Mouse (Mus musculus): ENCODE measurements around the gene Galr2. TPM values are rescaled to one million over a fixed set of nuclear protein-coding genes. Genes with fewer than 3 reads are reported as not detected.

Galr2 gene
- polyA plus RNA-seq, 1 experiment from 2014 or later = 0.18 TPM

DNA sequence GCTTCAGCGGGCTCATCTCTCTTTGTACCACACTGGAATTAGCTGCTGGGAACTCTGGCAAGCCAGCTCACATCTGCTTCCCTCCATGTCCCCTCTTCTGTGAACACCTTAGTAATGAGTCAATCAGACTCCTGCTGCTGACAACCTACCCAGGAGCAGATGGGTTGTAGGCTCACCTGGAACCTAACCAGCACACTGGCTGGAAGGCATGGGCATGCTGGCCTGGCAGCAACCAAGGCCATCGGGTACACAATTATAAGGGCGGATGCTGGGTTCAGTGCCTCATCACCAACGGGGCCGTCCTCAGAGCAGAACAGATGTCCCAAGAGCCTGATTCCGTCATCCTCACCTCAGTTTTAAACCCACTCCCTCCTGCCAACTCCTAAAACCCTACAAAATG is 17.9 kb downstream of the Galr2 start:
- Histone ChIP-seq H3K4me2 (ENCODE audit: low read length) (no peak overlapping the region), H3K36me3 (ENCODE audit: insufficient read depth, low read length) (peaks cover 45% of the 10 kb centered on the region), H3K27me3 (ENCODE audit: insufficient read depth, low read length) (no peaks in the 10 kb centered on the region), H3K4me3 (replicated peaks; ENCODE audit: low read depth, low read length) (no peak overlapping the region), H3K27ac (no peak overlapping the region), H3K9ac (ENCODE audit: low read depth, low read length) (no peak overlapping the region), H3K4me1 (replicated peaks; ENCODE audit: insufficient read depth, low read length) (no peaks in the 10 kb centered on the region), H3K9me3 (replicated peaks; ENCODE audit: low read length) (no peaks in the 10 kb centered on the region)
- no peak for DNase-seq (ENCODE audit: low spot score)
- no peak for ATAC-seq (replicated peaks; ENCODE audit: low FRiP score, low read depth)
- WGBS = 92% methylated on average over 6 of the region's 6 CpGs
- no peak for TF ChIP-seq CTCF (IDR thresholded peaks at IDR 0.05; ENCODE audit: low read depth)

DNA sequence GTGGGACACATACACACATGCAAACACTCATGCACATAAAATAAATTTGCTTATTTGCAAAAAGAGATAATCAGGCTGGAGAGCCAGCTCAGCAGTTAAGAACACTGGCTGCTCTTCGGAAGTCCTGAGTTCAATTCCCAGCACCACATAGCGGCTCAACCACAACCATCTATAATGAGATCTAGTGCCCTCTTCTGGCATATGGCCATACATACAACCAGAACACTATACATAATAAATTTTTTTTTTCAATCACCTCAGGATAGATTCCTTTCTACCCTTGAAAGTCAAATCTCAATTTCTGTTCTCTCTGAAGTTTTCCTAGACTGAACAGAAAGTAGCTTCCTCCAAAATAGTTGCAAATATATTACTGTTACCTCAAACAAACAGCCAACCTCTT is 24.7 kb downstream of the Galr2 start:
- Histone ChIP-seq H3K4me2 (ENCODE audit: low read length) (peak overlapping the region; percentile 89), H3K9ac (ENCODE audit: low read depth, low read length) (no peak overlapping the region; the same call in 1 of the 2 replicates), H3K9me3 (replicated peaks; ENCODE audit: low read length) (no peaks in the 10 kb centered on the region), H3K27ac (no peak overlapping the region), H3K4me3 (replicated peaks; ENCODE audit: low read depth, low read length) (peak overlapping the region; percentile 69; the same call in 1 of the 2 replicates), H3K27me3 (ENCODE audit: insufficient read depth, low read length) (no peaks in the 10 kb centered on the region), H3K36me3 (ENCODE audit: insufficient read depth, low read length) (peaks cover 21% of the 10 kb centered on the region), H3K4me1 (replicated peaks; ENCODE audit: insufficient read depth, low read length) (0 out of 2 replicates have a peak, but pooled peaks cover 6% of the 10 kb centered on the region)
- ATAC-seq (replicated peaks; ENCODE audit: low FRiP score, low read depth) = no peak
- peak; percentile 21; the same call in 1 of the 2 replicates for TF ChIP-seq CTCF (IDR thresholded peaks at IDR 0.05; ENCODE audit: low read depth)
- DNase-seq (ENCODE audit: low spot score) = no peak
- WGBS = 100% methylated on average over 2 of the region's 2 CpGs

DNA sequence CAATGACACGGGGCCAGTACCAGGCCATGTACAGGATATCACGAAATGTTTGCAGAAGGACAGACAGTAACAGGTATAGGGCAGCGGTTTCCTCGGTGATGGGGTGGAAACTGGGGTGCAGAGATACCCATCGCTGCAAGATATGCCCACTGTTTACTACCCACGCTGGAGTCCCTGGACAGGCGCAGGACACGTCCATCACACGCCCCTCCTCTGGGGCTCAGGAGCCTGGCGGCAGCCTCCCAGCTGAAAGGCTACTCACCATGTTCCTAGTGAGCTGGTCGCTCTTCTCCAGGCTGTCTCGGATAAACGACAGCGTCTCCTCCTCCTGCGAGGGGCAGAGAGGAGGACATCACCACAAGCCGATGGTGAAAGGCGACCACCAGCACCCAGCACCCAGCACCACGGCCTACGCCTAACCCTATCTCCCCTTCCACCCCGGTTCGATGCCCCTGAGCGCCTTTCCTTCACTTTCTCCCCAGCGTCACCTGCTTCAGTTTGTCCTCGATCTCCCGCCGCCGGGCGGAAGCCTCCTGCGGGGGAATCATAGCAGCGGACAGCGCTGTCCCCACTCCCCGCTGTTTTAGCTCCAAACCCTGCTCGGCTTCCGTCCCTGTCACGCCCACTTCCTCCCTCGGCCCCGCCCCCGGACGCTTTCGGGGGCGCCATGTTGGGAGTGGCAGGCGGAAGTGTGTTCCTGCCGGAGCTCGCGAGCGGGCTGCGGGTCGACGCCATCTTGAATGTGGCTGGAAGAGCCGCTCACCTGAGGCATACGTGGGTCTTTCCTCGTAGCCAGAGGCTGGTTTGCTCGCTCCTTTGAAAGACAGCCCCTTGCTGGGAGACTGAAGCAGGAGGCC is 25.6 kb downstream of the Galr2 start:
- Histone ChIP-seq H3K36me3 (ENCODE audit: insufficient read depth, low read length) (peaks cover 18% of the 10 kb centered on the region), H3K9ac (ENCODE audit: low read depth, low read length) (peak overlapping the region; percentile 83), H3K4me3 (replicated peaks; ENCODE audit: low read depth, low read length) (peak overlapping the region; percentile 69), H3K27ac (peak overlapping the region; percentile 26; the same call in 1 of the 2 replicates), H3K4me1 (replicated peaks; ENCODE audit: insufficient read depth, low read length) (0 out of 2 replicates have a peak, but pooled peaks cover 6% of the 10 kb centered on the region), H3K9me3 (replicated peaks; ENCODE audit: low read length) (no peaks in the 10 kb centered on the region), H3K27me3 (ENCODE audit: insufficient read depth, low read length) (no peaks in the 10 kb centered on the region), H3K4me2 (ENCODE audit: low read length) (peak overlapping the region; percentile 89)
- TF ChIP-seq CTCF (IDR thresholded peaks at IDR 0.05; ENCODE audit: low read depth) = no peak
- WGBS = 1% methylated on average over 52 of the region's 53 CpGs
- DNase-seq (ENCODE audit: low spot score) (peak; percentile 96), ATAC-seq (replicated peaks; ENCODE audit: low FRiP score, low read depth) (peak; percentile 92)

DNA sequence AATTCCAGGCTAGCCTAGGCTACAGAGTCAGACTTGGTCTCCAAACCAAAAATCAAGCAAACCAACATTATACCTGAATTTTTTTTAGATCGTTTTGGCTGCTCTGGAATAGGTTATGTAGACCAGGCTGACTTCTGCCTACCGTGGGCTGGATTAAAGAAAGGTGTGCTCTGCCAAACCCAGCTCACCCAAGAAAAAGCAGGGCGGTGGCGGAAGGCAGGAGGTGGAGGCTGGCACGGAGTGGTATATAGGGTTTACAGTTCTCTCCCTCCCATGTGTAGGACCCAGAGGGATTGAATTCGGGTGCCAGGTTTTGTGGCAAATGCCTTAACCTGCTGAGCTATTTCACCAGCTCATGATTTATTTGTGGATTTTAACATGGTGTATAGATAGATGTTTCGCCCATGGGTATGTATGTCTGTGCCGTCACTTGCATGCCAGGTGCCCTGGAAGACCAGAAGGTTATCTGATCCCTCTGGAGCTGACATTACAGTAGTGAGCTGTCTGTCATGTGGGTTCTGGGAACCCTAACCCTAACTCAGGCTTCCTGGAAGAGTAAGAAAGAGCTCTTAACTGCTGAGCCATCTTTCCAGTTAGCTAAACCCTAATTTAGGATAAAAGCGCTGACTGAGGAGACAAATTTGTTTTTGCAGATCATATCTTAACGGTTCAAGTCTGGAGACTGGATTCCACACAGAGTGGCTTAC is 26.4 kb downstream of the Galr2 start, which contains the start of gene Exoc7:
Gene Exoc7, minus strand, starts transcription at position 215 of the 707 bp plus-strand sequence.
- H3K27me3 ChIP-seq (ENCODE audit: insufficient read depth, low read length) = no peaks in the 10 kb centered on the region
- peak; percentile 31; the same call in 1 of the 2 replicates for ATAC-seq (replicated peaks; ENCODE audit: low FRiP score, low read depth)

DNA sequence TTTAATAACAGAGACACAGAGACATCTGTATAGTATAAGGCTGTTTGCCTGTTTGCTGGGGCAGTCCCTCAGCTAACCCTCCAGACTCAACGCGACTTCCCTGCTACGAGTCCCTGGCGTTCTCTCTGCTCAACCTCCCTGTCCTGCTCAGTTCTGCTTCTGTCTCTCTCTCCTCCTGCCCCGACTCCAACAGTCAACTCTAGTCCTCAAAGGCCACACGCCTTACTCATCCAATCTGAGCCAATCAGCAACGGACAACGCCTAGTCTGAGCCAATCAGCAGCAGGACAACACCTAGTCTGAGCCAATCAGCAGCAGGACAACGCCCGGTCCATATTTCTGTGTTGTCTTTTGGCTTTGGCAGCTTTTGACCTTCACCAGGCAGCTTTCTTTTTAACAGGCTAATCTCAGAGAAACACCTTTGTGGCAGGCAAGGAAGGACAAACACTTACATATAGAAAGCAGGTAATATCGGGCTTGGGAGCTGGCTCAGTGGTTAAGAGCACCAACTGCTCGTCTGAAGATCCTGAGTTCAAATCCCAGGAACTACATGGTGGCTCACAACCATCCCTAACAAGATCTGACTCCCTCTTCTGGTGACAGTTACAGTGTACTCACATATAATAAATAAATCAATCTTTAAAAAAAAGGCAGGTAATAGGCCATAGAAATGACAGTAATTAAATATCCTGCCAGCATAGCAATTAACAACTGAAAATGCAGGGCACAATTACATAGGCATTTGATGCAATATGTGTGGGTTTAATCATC is 27.2 kb downstream of the Galr2 start:
- 93% methylated on average over 12 of the region's 12 CpGs for WGBS
- no peaks in the 10 kb centered on the region for H3K27me3 ChIP-seq (ENCODE audit: insufficient read depth, low read length)
- 0 out of 2 replicates have a peak, but pooled peaks cover 6% of the 10 kb centered on the region for H3K4me1 ChIP-seq (replicated peaks; ENCODE audit: insufficient read depth, low read length)
- ATAC-seq (replicated peaks; ENCODE audit: low FRiP score, low read depth) (no peak), DNase-seq (ENCODE audit: low spot score) (no peak)
- TF ChIP-seq CTCF (IDR thresholded peaks at IDR 0.05; ENCODE audit: low read depth) = 0 out of 2 replicates have a peak, but pooled peaks have one; percentile 2
- no peak overlapping the region for H3K9ac ChIP-seq (ENCODE audit: low read depth, low read length)
- peaks cover 10% of the 10 kb centered on the region for H3K36me3 ChIP-seq (ENCODE audit: insufficient read depth, low read length)
- no peak overlapping the region for H3K27ac ChIP-seq
- H3K4me2 ChIP-seq (ENCODE audit: low read length) = no peak overlapping the region
- no peaks in the 10 kb centered on the region for H3K9me3 ChIP-seq (replicated peaks; ENCODE audit: low read length)
- H3K4me3 ChIP-seq (replicated peaks; ENCODE audit: low read depth, low read length) = no peak overlapping the region

More for the DNA sequence above, 26.4 kb downstream of the Galr2 start, which contains the start of gene Exoc7:
- Histone ChIP-seq H3K4me2 (ENCODE audit: low read length) (peak within 1 kb of the TSS; percentile 89), H3K9me3 (replicated peaks; ENCODE audit: low read length) (no peaks in the 10 kb centered on the region), H3K4me3 (replicated peaks; ENCODE audit: low read depth, low read length) (peak within 1 kb of the TSS; percentile 69), H3K27ac (peak within 1 kb of the TSS; percentile 26; the same call in 1 of the 2 replicates), H3K9ac (ENCODE audit: low read depth, low read length) (peak within 1 kb of the TSS; percentile 83), H3K4me1 (replicated peaks; ENCODE audit: insufficient read depth, low read length) (0 out of 2 replicates have a peak, but pooled peaks cover 6% of the 10 kb centered on the region), H3K36me3 (ENCODE audit: insufficient read depth, low read length) (peaks cover 16% of the 10 kb centered on the region)
- 81% methylated on average over 10 of the region's 10 CpGs for WGBS
- no peak for DNase-seq (ENCODE audit: low spot score)
- no peak for TF ChIP-seq CTCF (IDR thresholded peaks at IDR 0.05; ENCODE audit: low read depth)

All from kidney, postnatal 0 days (tissue).